Mouse (Mus musculus) thymus, adult 2 months (tissue): ENCODE results near the gene Pcgf6. TPM values are rescaled to one million over a fixed set of nuclear protein-coding genes. Genes with fewer than 3 reads are reported as not detected.
A peak's percentile ranks its signal among the peaks of the same experiment; 100 is the strongest.
"Not testable (repeated sequence)": the region's sequence is repeated elsewhere in the genome, so short reads cannot be mapped to it uniquely, and the experiment has no call there.

Experiments used
- DNase-seq: peaks from one replicate; pipeline ENCODE4 v3.0.0; 2021
- H3K27ac ChIP-seq: fragments of 200-500 bp; 2 replicates; pipeline ENCODE4 v1.5.1; 2012; ENCODE audit warnings: low read length, control low read depth; ENCODE audit not compliant: control insufficient read depth, insufficient read depth
- H3K27me3 ChIP-seq: fragments of 200-500 bp; 2 replicates; pipeline ENCODE4 v1.6.1; 2012; ENCODE audit warnings: mild to moderate bottlenecking, low read length, moderate library complexity, mixed read lengths; ENCODE audit not compliant: control insufficient read depth, insufficient read depth
- H3K36me3 ChIP-seq: fragments of 200-500 bp; 2 replicates; pipeline ENCODE4 v1.6.1; 2012; ENCODE audit warnings: mild to moderate bottlenecking, low read length, moderate library complexity; ENCODE audit not compliant: control insufficient read depth, insufficient read depth
- H3K4me1 ChIP-seq: fragments of 200-500 bp; replicated peaks from 2 replicates; pipeline ENCODE4 v1.6.1; 2012; ENCODE audit warnings: low read length; ENCODE audit not compliant: control insufficient read depth, insufficient read depth
- H3K4me3 ChIP-seq: fragments of 200-500 bp; 2 replicates; pipeline ENCODE4 v1.5.1; 2012; ENCODE audit warnings: mild to moderate bottlenecking, low read length, control low read depth, moderate library complexity; ENCODE audit not compliant: control insufficient read depth, insufficient read depth
- CTCF ChIP-seq: fragments of 200-500 bp; IDR thresholded peaks from 2 replicates; pipeline ENCODE4 v1.5.1; 2012; ENCODE audit warnings: mild to moderate bottlenecking, control low read depth, low read length, moderate library complexity, borderline replicate concordance; ENCODE audit not compliant: control insufficient read depth, poor library complexity, insufficient read depth; ENCODE audit errors: extremely low read depth
- POLR2A ChIP-seq: fragments of 200-500 bp; IDR thresholded peaks from 2 replicates; pipeline ENCODE4 v1.6.1; 2012; ENCODE audit warnings: mild to moderate bottlenecking, low read length, control low read depth, moderate library complexity; ENCODE audit not compliant: control insufficient read depth, poor library complexity, insufficient read depth; ENCODE audit errors: extremely low read depth
- WGBS: fragments of 180-500 bp; shearing (Covaris S2); methylation state at CpG from one replicate; pipeline ENCODE4 v1.1.7; 2018; 5-methylcytosine and 5-hydroxymethylcytosine counted together
- polyA plus RNA-seq: library from polyadenylated mRNA; depleted of rRNA; stranded (reverse); fragments of >200 nt; gene quantifications from 2 replicates; pipeline ENCODE4 v1.2.3, GENCODE M21; 2012

Gene Pcgf6
- polyA plus RNA-seq, 1 experiment: 13.9 TPM

DNA sequence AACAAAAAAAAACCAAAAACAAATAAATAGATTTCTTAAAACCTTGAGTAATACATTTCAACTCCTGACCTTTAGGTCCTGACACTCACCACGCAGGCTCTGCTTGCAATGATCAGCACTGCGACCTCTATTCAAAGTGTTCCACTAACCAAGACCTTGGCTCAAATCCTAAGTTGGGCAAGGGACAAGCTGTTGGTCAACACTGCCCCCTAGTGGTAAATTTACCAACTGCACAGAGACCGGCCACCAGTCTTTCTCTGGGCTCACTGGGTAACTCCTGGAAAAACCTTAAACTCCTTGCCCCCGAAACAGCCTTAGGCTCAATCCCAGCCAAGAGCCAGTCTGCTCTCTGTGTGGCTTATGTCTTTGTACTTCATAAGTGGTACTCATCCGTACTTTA lies 59.6 kb downstream of the Pcgf6 start:
- Histone ChIP-seq H3K36me3 (no peaks in the 10 kb centered on the region), H3K27me3 (no peaks in the 10 kb centered on the region), H3K4me3 (no peak overlapping the region), H3K4me1 (peaks cover 27% of the 10 kb centered on the region), H3K27ac (no peak overlapping the region)
- TF ChIP-seq CTCF (no peak; the same call in 1 of the 2 replicates), POLR2A (no peak)
- DNase-seq: peak; percentile 86
- 7% methylated on average over 5 of the region's 5 CpGs for WGBS

DNA sequence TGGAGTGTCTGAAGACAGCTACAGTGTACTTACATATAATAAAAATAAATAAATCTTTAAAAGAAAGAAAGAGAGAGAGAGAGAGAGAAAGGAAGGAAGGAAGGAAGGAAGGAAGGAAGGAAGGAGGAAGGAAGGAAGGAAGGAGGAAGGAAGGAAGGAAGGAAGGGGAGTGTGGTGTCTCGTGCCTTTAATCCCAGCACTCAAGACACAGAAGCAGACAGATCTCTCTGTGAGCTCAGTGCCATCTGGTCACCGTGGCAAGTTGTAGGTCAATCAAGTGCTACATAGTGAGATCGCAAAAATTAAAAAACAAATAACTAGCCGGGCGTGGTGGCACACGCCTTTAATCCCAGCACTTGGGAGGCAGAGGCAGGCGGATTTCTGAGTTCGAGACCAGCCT lies 60.1 kb downstream of the Pcgf6 start:
- WGBS: 76% methylated on average over 8 of the region's 8 CpGs
- H3K4me1 ChIP-seq: peaks cover 27% of the 10 kb centered on the region
- DNase-seq, H3K4me3 ChIP-seq, H3K27me3 ChIP-seq, H3K36me3 ChIP-seq, H3K27ac ChIP-seq: not testable (repeated sequence)

DNA sequence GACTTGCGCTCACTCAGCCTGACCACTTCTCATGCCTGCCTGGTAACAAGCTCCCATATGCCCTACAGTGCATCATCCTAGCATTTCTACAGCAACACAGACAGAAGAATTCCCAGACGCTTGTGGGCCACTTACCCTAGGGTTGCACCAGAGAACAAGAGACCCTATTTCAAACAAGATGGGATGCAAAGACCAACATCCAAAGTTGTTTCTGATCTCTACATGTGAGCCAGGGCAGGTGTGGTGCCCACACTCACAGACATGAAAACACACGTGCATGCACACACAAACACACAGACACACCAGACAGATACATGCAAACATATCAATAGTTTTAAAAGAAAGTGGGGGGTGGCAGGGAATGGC lies 60.6 kb downstream of the Pcgf6 start:
- peaks cover 28% of the 10 kb centered on the region for H3K4me1 ChIP-seq
- no peak overlapping the region for H3K4me3 ChIP-seq
- WGBS: 83% methylated on average over 3 of the region's 3 CpGs
- H3K27ac ChIP-seq: no peak overlapping the region
- H3K36me3 ChIP-seq: no peaks in the 10 kb centered on the region
- H3K27me3 ChIP-seq: no peaks in the 10 kb centered on the region
- TF ChIP-seq CTCF (no peak), POLR2A (no peak)
- no peak for DNase-seq

- H3K27ac ChIP-seq: no peak overlapping the region
- no peak for DNase-seq
Measured at GRCm38 (mm10) chr19:46989479-46990152, 61.1 kb downstream of the Pcgf6 start.

DNA sequence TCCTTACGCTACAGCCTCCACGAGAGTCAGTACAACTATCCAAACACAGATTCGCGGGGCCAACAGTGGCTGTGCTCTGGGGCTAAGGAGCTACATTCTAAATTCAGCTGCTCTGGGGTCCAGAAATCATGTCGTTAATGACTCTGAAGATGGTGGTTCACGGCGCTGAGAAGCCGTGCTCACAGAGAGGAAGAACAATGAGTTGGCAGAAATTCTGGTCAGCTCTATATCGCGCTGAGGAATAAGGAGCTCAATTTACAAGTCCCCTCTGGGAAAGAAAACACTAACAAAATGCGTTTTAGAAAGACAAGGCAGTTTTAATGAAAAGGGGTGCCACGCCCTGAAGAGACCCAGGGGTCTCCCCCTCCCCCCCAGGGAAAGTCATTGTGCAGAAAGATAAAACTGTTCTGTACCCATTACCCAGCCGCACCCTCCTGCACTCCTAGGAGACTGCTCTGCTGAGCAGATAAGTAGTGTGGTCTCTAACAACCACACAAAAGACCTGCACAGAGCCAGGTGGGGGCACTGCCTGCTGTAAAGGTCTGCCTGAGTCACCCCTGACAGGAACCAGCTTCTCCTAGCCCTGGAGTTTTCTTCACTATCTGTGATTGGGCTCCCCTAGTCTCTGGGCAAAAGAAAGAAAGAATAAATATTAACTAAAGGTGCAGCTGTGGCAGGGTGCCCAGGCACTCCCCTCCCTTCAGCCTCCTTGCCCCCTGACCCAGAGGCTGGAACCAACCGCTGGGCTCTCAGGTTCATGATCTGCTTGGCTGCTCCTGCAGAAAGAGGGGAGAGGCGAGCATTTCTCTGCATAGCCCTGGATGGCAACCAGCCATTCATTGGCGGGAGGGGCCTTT lies 62.2 kb downstream of the Pcgf6 start:
- 16% methylated on average over 16 of the region's 16 CpGs for WGBS
- Histone ChIP-seq H3K27me3 (no peaks in the 10 kb centered on the region), H3K4me1 (peaks cover 43% of the 10 kb centered on the region), H3K4me3 (peak overlapping the region; percentile 29), H3K27ac (peak overlapping the region; percentile 26; the same call in 1 of the 2 replicates), H3K36me3 (no peaks in the 10 kb centered on the region)
- peak; percentile 38 for DNase-seq
- no peak for TF ChIP-seq POLR2A
- TF ChIP-seq CTCF: no peak

More at GRCm38 (mm10) chr19:46989479-46990152, 61.1 kb downstream of the Pcgf6 start:
- Histone ChIP-seq H3K4me3 (no peak overlapping the region), H3K4me1 (peaks cover 34% of the 10 kb centered on the region), H3K27me3 (no peaks in the 10 kb centered on the region), H3K36me3 (no peaks in the 10 kb centered on the region)
- TF ChIP-seq POLR2A (no peak), CTCF (no peak)
- 58% methylated on average over 20 of the region's 20 CpGs for WGBS

GRCm38 (mm10) chr19:46987646-46988045 lies 63.1 kb downstream of the Pcgf6 start:
- WGBS: 37% methylated on average over 6 of the region's 6 CpGs
- TF ChIP-seq POLR2A (no peak), CTCF (no peak)
- Histone ChIP-seq H3K27ac (no peak overlapping the region), H3K4me3 (no peak overlapping the region), H3K27me3 (no peaks in the 10 kb centered on the region), H3K4me1 (peaks cover 46% of the 10 kb centered on the region), H3K36me3 (no peaks in the 10 kb centered on the region)
- no peak for DNase-seq
